Mouse (Mus musculus) C2C12 (cell line): ENCODE data around the gene Pianp. TPM values are rescaled to one million over a fixed set of nuclear protein-coding genes. Genes with fewer than 3 reads are reported as not detected.

Source experiments
- H3K27me3 ChIP-seq: one replicate; pipeline ENCODE4 v1.6.1; 2011; ENCODE audit not compliant: control insufficient read depth, insufficient read depth, insufficient read length
- H3K36me3 ChIP-seq: one replicate; pipeline ENCODE4 v1.6.1; 2011; ENCODE audit not compliant: control insufficient read depth, insufficient read depth
- H3K4me3 ChIP-seq: one replicate; pipeline ENCODE4 v1.5.1; 2011; ENCODE audit warnings: mild to moderate bottlenecking, control low read depth; ENCODE audit not compliant: poor library complexity, insufficient read depth, severe bottlenecking
- H3K79me2 ChIP-seq: one replicate; pipeline ENCODE4 v1.6.1; 2011; ENCODE audit not compliant: control insufficient read depth, insufficient read depth
- H3K79me3 ChIP-seq: one replicate; pipeline ENCODE4 v1.6.1; 2011; ENCODE audit warnings: low read depth, control low read depth
- H3ac ChIP-seq: one replicate; pipeline ENCODE3; 2011; ENCODE audit warnings: low read depth; ENCODE audit not compliant: control insufficient read depth, insufficient read length
- CEBPB ChIP-seq: IDR thresholded peaks from one replicate; pipeline ENCODE4 v1.6.1; 2011; ENCODE audit warnings: low read depth, mild to moderate bottlenecking, control low read depth, moderate library complexity
- CTCF ChIP-seq: IDR thresholded peaks from one replicate; pipeline ENCODE4 v1.5.1; 2011; ENCODE audit not compliant: control insufficient read depth, insufficient read depth, insufficient read length
- FOSL1 ChIP-seq: IDR thresholded peaks from one replicate; pipeline ENCODE4 v1.8.0; 2011; ENCODE audit warnings: mild to moderate bottlenecking, low read length; ENCODE audit not compliant: poor library complexity, insufficient read depth, severe bottlenecking
- MAX ChIP-seq: IDR thresholded peaks from one replicate; pipeline ENCODE4 v1.6.1; 2011; ENCODE audit warnings: mild to moderate bottlenecking, control low read depth
- MYOD1 ChIP-seq: IDR thresholded peaks from one replicate; pipeline ENCODE4 v1.6.1; 2011; ENCODE audit warnings: low read depth; ENCODE audit not compliant: control insufficient read depth, insufficient read length
- MYOG ChIP-seq: IDR thresholded peaks from one replicate; pipeline ENCODE4 v1.6.1; 2011; ENCODE audit not compliant: control insufficient read depth, insufficient read length; ENCODE audit errors: extremely low read depth
- USF1 ChIP-seq: IDR thresholded peaks from one replicate; pipeline ENCODE4 v1.6.1; 2011; ENCODE audit warnings: low read depth, mild to moderate bottlenecking, control low read depth, moderate library complexity
- polyA plus RNA-seq: library from polyadenylated mRNA; unstranded; fragments of >200 nt; fragmentation: generic; extraction: Trizol; gene quantifications from one replicate; pipeline ENCODE4 v1.2.1, GENCODE M21; 2012; ENCODE audit warnings: missing spikeins

The Pianp gene
- polyA plus RNA-seq, 1 experiment = 1.1 TPM

- TF ChIP-seq MYOG (no peak), CTCF (no peak), MAX (no peak), MYOD1 (no peak), CEBPB (no peak), FOSL1 (no peak), USF1 (no peak)
- no peak overlapping the region for H3ac ChIP-seq
- no peak overlapping the region for H3K4me3 ChIP-seq
- no peaks in the 10 kb centered on the region for H3K27me3 ChIP-seq
- H3K79me2 ChIP-seq = peaks cover 39% of the 10 kb centered on the region
- peaks cover 25% of the 10 kb centered on the region for H3K79me3 ChIP-seq
- peaks cover 63% of the 10 kb centered on the region for H3K36me3 ChIP-seq
Observed at GRCm38 (mm10) chr6:124961021-124961420, 35.5 kb upstream of the Pianp start.

GRCm38 (mm10) chr6:124964638-124965037 lies 31.9 kb upstream of the Pianp start:
- H3K4me3 ChIP-seq = peak overlapping the region; percentile 85
- TF ChIP-seq CEBPB = no peak
- TF ChIP-seq MYOG = no peak
- TF ChIP-seq MYOD1 = no peak
- H3K27me3 ChIP-seq = no peaks in the 10 kb centered on the region
- peaks cover 26% of the 10 kb centered on the region for H3K79me3 ChIP-seq
- peaks cover 48% of the 10 kb centered on the region for H3K79me2 ChIP-seq
- H3K36me3 ChIP-seq = peaks cover 39% of the 10 kb centered on the region
- H3ac ChIP-seq = peak overlapping the region; percentile 87

GRCm38 (mm10) chr6:124965088-124965719 lies 31.3 kb upstream of the Pianp start, which contains the start of gene Cops7a:
Gene Cops7a (minus strand): TSS chr6:124965538.
- H3K27me3 ChIP-seq = no peaks in the 10 kb centered on the region
- peaks cover 35% of the 10 kb centered on the region for H3K36me3 ChIP-seq
- peak within 1 kb of the TSS; percentile 85 for H3K4me3 ChIP-seq
- peaks cover 26% of the 10 kb centered on the region for H3K79me3 ChIP-seq
- H3ac ChIP-seq = peak within 1 kb of the TSS; percentile 87
- H3K79me2 ChIP-seq = peaks cover 48% of the 10 kb centered on the region
- TF ChIP-seq MAX = peak; percentile 99
- TF ChIP-seq USF1 = peak; percentile 93
- no peak for TF ChIP-seq CEBPB

- TF ChIP-seq MAX (no peak), MYOD1 (no peak), USF1 (no peak), FOSL1 (no peak)
- Histone ChIP-seq H3K79me2 (peaks cover 48% of the 10 kb centered on the region), H3K79me3 (peaks cover 26% of the 10 kb centered on the region), H3K27me3 (no peaks in the 10 kb centered on the region), H3K4me3 (peak overlapping the region; percentile 85), H3ac (peak overlapping the region; percentile 87), H3K36me3 (peaks cover 29% of the 10 kb centered on the region)
Observed at GRCm38 (mm10) chr6:124965747-124966146, 30.7 kb upstream of the Pianp start.

GRCm38 (mm10) chr6:124966466-124967118 lies 29.9 kb upstream of the Pianp start:
- Histone ChIP-seq H3K27me3 (no peaks in the 10 kb centered on the region), H3K79me2 (peaks cover 48% of the 10 kb centered on the region), H3ac (no peak overlapping the region), H3K4me3 (peak overlapping the region; percentile 85), H3K79me3 (peaks cover 25% of the 10 kb centered on the region), H3K36me3 (peaks cover 21% of the 10 kb centered on the region)
- TF ChIP-seq CEBPB (no peak), MAX (no peak), MYOD1 (no peak), MYOG (no peak), FOSL1 (no peak), CTCF (no peak), USF1 (no peak)

GRCm38 (mm10) chr6:124967766-124968165 lies 28.7 kb upstream of the Pianp start:
- no peak overlapping the region for H3ac ChIP-seq
- TF ChIP-seq MAX (no peak), USF1 (no peak), CTCF (no peak), MYOG (no peak), CEBPB (no peak), FOSL1 (no peak), MYOD1 (no peak)
- no peak overlapping the region for H3K4me3 ChIP-seq

More at GRCm38 (mm10) chr6:124967766-124968165, 28.7 kb upstream of the Pianp start:
- peaks cover 39% of the 10 kb centered on the region for H3K79me2 ChIP-seq
- peaks cover 13% of the 10 kb centered on the region for H3K36me3 ChIP-seq
- H3K27me3 ChIP-seq = no peaks in the 10 kb centered on the region
- peaks cover 24% of the 10 kb centered on the region for H3K79me3 ChIP-seq
